25 mouse cellular contexts compared by ENCODE assay signal in the genomic region with DNA sequence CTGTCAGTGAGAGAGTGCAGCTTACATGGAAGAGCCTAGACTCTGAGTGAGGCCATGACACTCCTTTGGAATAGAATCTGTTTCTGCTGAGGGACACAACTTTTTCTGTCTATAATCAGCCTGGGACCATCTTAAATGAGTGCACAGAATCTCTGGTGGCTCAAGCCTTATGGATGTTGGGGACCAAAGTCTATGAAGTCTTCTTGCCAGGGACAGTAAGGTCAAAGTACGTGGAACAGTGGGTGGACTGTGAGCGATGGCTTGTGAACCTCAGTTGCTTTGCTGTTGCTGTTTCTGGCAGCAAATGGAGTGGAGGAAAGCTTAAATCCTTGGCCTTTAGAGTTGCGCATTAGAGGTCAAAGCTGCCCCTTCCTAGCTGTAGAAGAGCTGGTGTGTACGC. TPM values are rescaled to one million over a fixed set of nuclear protein-coding genes. Genes with fewer than 3 reads are reported as not detected.
DNase-seq lines count a peak whose midpoint lies in the region; ATAC-seq and TF ChIP-seq lines count a peak whose summit lies in the region.
"Had no signal": no experiment of that assay in that cellular context is flagged by ENCODE, and none has a peak within 500 bp of the region (broad histone marks: within the 10 kb centered on the region; RNA-seq: fewer than 3 reads in every experiment).

No protein-coding gene starts in this region.

- H3K4me2 ChIP-seq in liver, postnatal 0 days (ENCODE audit: low read depth, low read length): no peak overlapping the region
- H3K4me2 ChIP-seq in hindbrain, postnatal 0 days (ENCODE audit: low read depth, low read length): no peak overlapping the region
- H3K4me2 ChIP-seq: embryonic facial prominence, embryonic 12.5 days; heart, embryonic 12.5 days; hindbrain, embryonic 14.5 days; liver, embryonic 15.5 days; lung, embryonic 15.5 days; neural tube, embryonic 13.5 days had no signal

- peak; percentile 24 for DNase-seq in heart, embryonic 10.5 days (ENCODE audit: low spot score)
- DNase-seq in heart, postnatal 14 days: no peak
- peak; percentile 71 for DNase-seq in liver, adult 2 months (ENCODE audit: extremely low read depth, low read depth, low spot score)
- DNase-seq in liver, postnatal 0 days: no peak
- peak; percentile 1 for DNase-seq in urinary bladder, postnatal 10 days (ENCODE audit: low spot score)
- no peak for DNase-seq in urinary bladder, postnatal 36 days (ENCODE audit: low spot score in 2 of 2)
- no peak for DNase-seq in hindbrain, postnatal 0 days (ENCODE audit: low spot score)
- DNase-seq: adrenal gland, postnatal 25 days; cerebellum, adult 11-12 months; cerebellum, adult 9-11 months; embryo, embryonic 11 days; gastrocnemius, postnatal 14 days; kidney, postnatal 4 days; thymus, adult 18-20 months; thymus, postnatal 25 days had no signal

- no peaks in the 10 kb centered on the region for H3K9me3 ChIP-seq in heart, embryonic 10.5 days
- H3K9me3 ChIP-seq in liver, postnatal 0 days (ENCODE audit: low read length): no peaks in the 10 kb centered on the region
- no peaks in the 10 kb centered on the region for H3K9me3 ChIP-seq in hindbrain, postnatal 0 days (ENCODE audit: low read length)
- H3K9me3 ChIP-seq: embryonic facial prominence, embryonic 12.5 days; heart, embryonic 12.5 days; liver, embryonic 15.5 days; lung, embryonic 15.5 days; midbrain, embryonic 10.5 days; neural tube, embryonic 13.5 days had no signal

- intact Hi-C loops in heart, postnatal 14 days (cut with DNase I): no loop called here

- no peak overlapping the region for H3K9ac ChIP-seq in liver, adult 2 months (ENCODE audit: low read depth, low read length)
- no peak overlapping the region for H3K9ac ChIP-seq in liver, postnatal 0 days (replicated peaks)
- no peak overlapping the region for H3K9ac ChIP-seq in hindbrain, postnatal 0 days (replicated peaks; ENCODE audit: low read length)
- H3K9ac ChIP-seq: embryonic facial prominence, embryonic 12.5 days; heart, embryonic 12.5 days; hindbrain, embryonic 14.5 days; liver, embryonic 15.5 days; lung, embryonic 15.5 days; neural tube, embryonic 13.5 days had no signal

- no peak overlapping the region for H3K4me3 ChIP-seq in heart, embryonic 10.5 days
- no peak overlapping the region for H3K4me3 ChIP-seq in liver, adult 2 months (ENCODE audit: insufficient read depth, low read depth, low read length)
- H3K4me3 ChIP-seq in liver, postnatal 0 days (ENCODE audit: low read depth, low read length): no peak overlapping the region
- H3K4me3 ChIP-seq in hindbrain, postnatal 0 days (ENCODE audit: low read length): no peak overlapping the region
- H3K4me3 ChIP-seq: embryonic facial prominence, embryonic 12.5 days; heart, embryonic 12.5 days; liver, embryonic 15.5 days; lung, embryonic 15.5 days; midbrain, embryonic 10.5 days; myocyte; neural tube, embryonic 13.5 days had no signal

- H3K79me2 ChIP-seq in liver, adult 2 months (ENCODE audit: control insufficient read depth, insufficient read depth, low read length): no peaks in the 10 kb centered on the region

- no peak for ATAC-seq in liver, postnatal 0 days
- ATAC-seq in hindbrain, postnatal 0 days: no peak
- ATAC-seq: CD4-positive, CD25-positive, alpha-beta regulatory T cell, adult 4 months; inflammation-experienced regulatory T-cells, adult 6 months had no signal

- no peak for TF ChIP-seq EP300 in liver, postnatal 0 days (IDR thresholded peaks at IDR 0.05; ENCODE audit: low read depth)

- no peaks in the 10 kb centered on the region for H3K36me3 ChIP-seq in heart, embryonic 10.5 days
- no peaks in the 10 kb centered on the region for H3K36me3 ChIP-seq in liver, adult 2 months (ENCODE audit: control insufficient read depth, insufficient read depth, low read length)
- no peaks in the 10 kb centered on the region for H3K36me3 ChIP-seq in liver, postnatal 0 days (replicated peaks; ENCODE audit: insufficient read depth, low read length)
- H3K36me3 ChIP-seq in hindbrain, postnatal 0 days (ENCODE audit: insufficient read depth, low read length): no peaks in the 10 kb centered on the region
- H3K36me3 ChIP-seq: embryonic facial prominence, embryonic 12.5 days; heart, embryonic 12.5 days; liver, embryonic 15.5 days; lung, embryonic 15.5 days; midbrain, embryonic 10.5 days; neural tube, embryonic 13.5 days had no signal

- no peak overlapping the region for H3K27ac ChIP-seq in heart, embryonic 10.5 days
- no peak overlapping the region for H3K27ac ChIP-seq in liver, adult 2 months (replicated peaks; ENCODE audit: insufficient read depth, low read depth, low read length)
- no peak overlapping the region for H3K27ac ChIP-seq in liver, postnatal 0 days (ENCODE audit: low read depth)
- H3K27ac ChIP-seq in hindbrain, postnatal 0 days: no peak overlapping the region
- H3K27ac ChIP-seq: embryonic facial prominence, embryonic 12.5 days; hindbrain, embryonic 14.5 days; liver, embryonic 15.5 days; lung, embryonic 15.5 days; midbrain, embryonic 10.5 days; neural tube, embryonic 13.5 days had no signal

- WGBS in heart, embryonic 10.5 days: 91% methylated on average over 4 of the region's 4 CpGs
- WGBS in liver, adult 2 months: 75% methylated on average over 4 of the region's 4 CpGs
- WGBS in liver, postnatal 0 days (ENCODE audit: insufficient replicate concordance): 81% methylated on average over 4 of the region's 4 CpGs
- 95% methylated on average over 4 of the region's 4 CpGs for WGBS in hindbrain, postnatal 0 days

- TF ChIP-seq POLR2A in liver, adult 2 months (IDR thresholded peaks at IDR 0.05; ENCODE audit: extremely low read depth, insufficient read depth, low read length): no peak

- no peak for TF ChIP-seq CTCF in liver, adult 2 months (IDR thresholded peaks at IDR 0.05; ENCODE audit: low read depth, low read length)
- TF ChIP-seq CTCF in liver, postnatal 0 days (IDR thresholded peaks at IDR 0.05; ENCODE audit: low read depth): no peak
- no peak for TF ChIP-seq CTCF in hindbrain, postnatal 0 days (IDR thresholded peaks at IDR 0.05; ENCODE audit: low read depth)

- H3K4me1 ChIP-seq in heart, embryonic 10.5 days: peaks cover 11% of the 10 kb centered on the region; the same call in 1 of the 2 replicates
- H3K4me1 ChIP-seq in liver, adult 2 months (ENCODE audit: control insufficient read depth, insufficient read depth, low read length): no peaks in the 10 kb centered on the region
- peaks cover 11% of the 10 kb centered on the region for H3K4me1 ChIP-seq in liver, postnatal 0 days (ENCODE audit: insufficient read depth)
- no peaks in the 10 kb centered on the region for H3K4me1 ChIP-seq in hindbrain, postnatal 0 days (ENCODE audit: insufficient read depth, low read length)
- H3K4me1 ChIP-seq: lung, embryonic 15.5 days had no signal

- H3K27me3 ChIP-seq in heart, embryonic 10.5 days (ENCODE audit: insufficient read depth, poor library complexity, severe bottlenecking): peaks cover 13% of the 10 kb centered on the region; the same call in 1 of the 2 replicates
- no peaks in the 10 kb centered on the region for H3K27me3 ChIP-seq in liver, adult 2 months (ENCODE audit: control insufficient read depth, insufficient read depth, low read length)
- no peaks in the 10 kb centered on the region for H3K27me3 ChIP-seq in liver, postnatal 0 days (ENCODE audit: insufficient read depth, low read length)
- H3K27me3 ChIP-seq in hindbrain, postnatal 0 days (ENCODE audit: insufficient read depth, low read length): no peaks in the 10 kb centered on the region
- H3K27me3 ChIP-seq: embryonic facial prominence, embryonic 12.5 days; liver, embryonic 15.5 days; lung, embryonic 15.5 days; neural tube, embryonic 13.5 days had no signal

RNA-seq across cellular contexts. Expression of a gene that starts 57.1 kb away (rescaled TPM):
- polyA plus RNA-seq in heart, embryonic 10.5 days (2016; fragmentation: Nextera tagmentation; extraction: Ambion mirVana): 10.1 and 11.9 TPM in 2 replicates
- total RNA-seq in heart, postnatal 14 days (2021): 10 to 100 TPM; 25.9 to 30.0 TPM
- total RNA-seq in liver, adult 2 months (2014; rRNA removed): 9.8 and 10.5 TPM in 2 replicates
- 12.1 and 14.6 TPM in 2 replicates for polyA plus RNA-seq in liver, adult 2 months (2012; rRNA removed)
- polyA plus RNA-seq in liver, postnatal 0 days (2015; fragmentation: Nextera tagmentation; extraction: Ambion mirVana): 2.4 and 2.9 TPM in 2 replicates
- 23.5 and 30.5 TPM in 2 replicates for total RNA-seq in hindbrain, postnatal 0 days (2014; rRNA removed)
- 7.9 and 8.6 TPM in 2 replicates for polyA plus RNA-seq in hindbrain, postnatal 0 days (2015; fragmentation: Nextera tagmentation; extraction: Ambion mirVana)

Comparison
In these comparisons a context has a peak if more than half of its experiments do, and no peak if none do; other contexts are left out.
1. DNase-seq: peak in heart, embryonic 10.5 days (single experiment), liver, adult 2 months (single experiment) and urinary bladder, postnatal 10 days (single experiment); none in heart, postnatal 14 days (0 of 2), liver, postnatal 0 days (single experiment), urinary bladder, postnatal 36 days (0 of 2) and hindbrain, postnatal 0 days (single experiment).